Mouse (Mus musculus): ENCODE measurements around the gene Pcyt2. TPM values are rescaled to one million over a fixed set of nuclear protein-coding genes. Genes with fewer than 3 reads are reported as not detected.
A peak's percentile ranks its signal among the peaks of the same experiment; 100 is the strongest.

Gene Pcyt2
- polyA plus RNA-seq, 1 experiment from 2014 or later: 141 TPM

DNA sequence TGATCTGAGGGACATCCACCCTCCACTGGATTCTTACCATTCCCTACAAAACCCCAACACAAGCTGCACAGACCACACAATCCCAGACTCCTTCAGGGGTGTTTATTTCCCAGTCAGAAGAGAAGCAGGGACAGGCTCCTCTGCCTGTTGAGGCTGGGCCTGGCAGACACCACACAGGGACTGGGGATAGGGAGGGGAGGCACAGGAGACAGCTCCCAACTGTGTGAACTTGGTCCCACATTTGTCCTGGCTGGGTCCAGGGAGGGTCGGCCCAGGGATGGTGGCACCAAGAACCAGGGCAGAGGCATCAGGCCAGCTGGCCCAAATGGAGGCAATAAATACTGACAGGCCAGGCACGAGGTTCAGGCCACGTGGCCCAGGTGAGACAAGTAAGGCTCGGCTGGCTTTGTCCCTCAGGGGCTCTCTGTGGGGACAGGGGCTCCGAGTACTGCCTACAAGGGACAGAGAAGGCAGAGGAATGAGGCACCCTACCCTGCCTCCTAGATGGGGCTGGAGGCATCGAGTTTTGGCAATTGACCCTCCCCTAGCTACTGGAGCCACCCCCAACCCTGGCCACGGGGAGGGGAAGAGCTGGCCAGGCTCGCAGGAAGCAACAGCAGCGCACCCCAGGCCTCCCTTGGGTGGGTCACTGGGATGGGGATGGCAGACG is 39.6 kb downstream of the Pcyt2 start:
- peaks cover 30% of the 10 kb centered on the region for H3K36me3 ChIP-seq
- ATAC-seq (ENCODE audit: insufficient number of reproducible peaks, low FRiP score, low TSS enrichment, low read depth): no peak
- no peak overlapping the region for H3K27ac ChIP-seq (replicated peaks)
- H3K9me3 ChIP-seq (replicated peaks): no peaks in the 10 kb centered on the region
- no peak overlapping the region for H3K9ac ChIP-seq
- no peaks in the 10 kb centered on the region for H3K27me3 ChIP-seq
- WGBS: 79% methylated on average over 10 of the region's 10 CpGs
- H3K4me1 ChIP-seq: peaks cover 37% of the 10 kb centered on the region
- H3K4me3 ChIP-seq (replicated peaks): no peak overlapping the region
- no peak overlapping the region for H3K4me2 ChIP-seq (replicated peaks)

DNA sequence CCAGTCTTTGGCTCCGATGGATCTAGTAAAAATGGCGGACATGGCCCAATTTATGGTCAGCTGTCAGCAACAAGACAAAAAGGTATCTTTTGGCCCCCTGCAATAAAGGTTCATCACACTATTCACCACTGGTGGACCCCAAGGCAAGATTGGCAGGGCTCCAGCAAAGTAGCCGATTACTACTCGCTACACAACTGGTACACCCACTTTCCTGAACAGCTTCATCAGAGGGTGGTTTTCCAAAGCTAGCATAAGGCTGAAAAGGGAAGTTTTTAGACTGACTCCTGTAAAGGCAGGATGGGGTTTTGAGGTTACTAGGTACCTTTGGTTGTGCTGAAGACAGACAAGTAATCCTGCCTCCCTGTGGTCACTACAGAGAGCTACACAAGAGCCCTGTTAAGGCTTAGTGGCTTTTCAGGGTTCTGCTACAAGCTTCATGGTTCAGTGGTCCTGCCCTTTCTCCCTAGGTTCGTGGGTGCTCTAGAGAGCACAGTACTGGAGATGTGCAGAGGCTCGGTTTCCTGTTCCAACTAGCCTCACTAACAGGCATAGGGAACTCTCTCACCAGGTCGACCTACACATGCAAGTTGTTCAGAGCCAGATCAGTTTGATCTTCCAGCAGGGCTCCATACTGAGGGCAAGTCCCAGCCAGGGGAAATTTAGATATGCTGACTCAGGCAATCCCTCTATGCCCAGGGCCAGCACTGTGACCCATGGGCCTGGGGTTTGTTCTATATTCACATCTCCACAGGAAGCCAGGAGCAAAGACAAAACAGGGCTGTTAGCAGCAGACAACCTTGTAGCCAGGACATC is 40.3 kb downstream of the Pcyt2 start:
- Histone ChIP-seq H3K36me3 (peaks cover 30% of the 10 kb centered on the region), H3K27me3 (no peaks in the 10 kb centered on the region), H3K9me3 (replicated peaks) (no peaks in the 10 kb centered on the region), H3K9ac (no peak overlapping the region), H3K4me3 (replicated peaks) (no peak overlapping the region), H3K4me1 (peaks cover 37% of the 10 kb centered on the region), H3K27ac (replicated peaks) (no peak overlapping the region), H3K4me2 (replicated peaks) (no peak overlapping the region)
- no peak for ATAC-seq (ENCODE audit: insufficient number of reproducible peaks, low FRiP score, low TSS enrichment, low read depth)
- 83% methylated on average over 7 of the region's 7 CpGs for WGBS

DNA sequence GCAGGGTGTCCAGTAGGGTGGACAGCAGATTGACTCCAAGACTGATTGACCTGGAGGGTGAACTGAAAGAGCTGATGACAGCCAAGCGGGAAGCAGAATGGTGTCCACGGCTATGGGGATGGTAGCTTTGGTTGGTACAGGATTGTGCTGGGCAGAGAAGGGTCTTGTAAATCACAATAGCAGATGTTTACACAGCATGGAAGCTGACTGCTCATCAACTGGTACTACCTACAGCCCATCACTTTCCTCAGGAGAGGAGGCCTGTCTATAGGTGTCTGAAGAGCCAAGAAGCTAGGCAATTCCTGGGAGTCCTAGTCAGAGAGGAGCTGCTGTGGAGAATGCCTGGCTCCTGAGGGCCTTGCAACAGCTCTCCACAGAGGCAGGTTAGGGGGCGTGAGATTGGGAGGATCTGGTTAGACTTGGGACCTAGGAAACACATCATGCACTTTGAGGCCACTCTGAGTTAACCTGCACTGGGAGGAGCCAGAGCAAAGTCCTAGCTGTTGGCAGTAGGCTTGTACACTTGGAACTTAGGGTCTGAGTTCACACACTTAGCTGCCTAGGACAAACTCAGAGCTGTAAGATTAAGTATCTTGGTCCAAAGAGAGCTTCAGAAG is 41.3 kb downstream of the Pcyt2 start:
- 85% methylated on average over 3 of the region's 3 CpGs for WGBS
- H3K9me3 ChIP-seq (replicated peaks): no peaks in the 10 kb centered on the region
- peaks cover 30% of the 10 kb centered on the region for H3K36me3 ChIP-seq
- H3K27ac ChIP-seq (replicated peaks): 0 out of 2 replicates have a peak overlapping the region, but pooled peaks have one; percentile 14
- no peak overlapping the region for H3K4me3 ChIP-seq (replicated peaks)
- H3K4me1 ChIP-seq: peaks cover 35% of the 10 kb centered on the region
- no peaks in the 10 kb centered on the region for H3K27me3 ChIP-seq
- H3K4me2 ChIP-seq (replicated peaks): no peak overlapping the region
- ATAC-seq (ENCODE audit: insufficient number of reproducible peaks, low FRiP score, low TSS enrichment, low read depth): no peak
- no peak overlapping the region for H3K9ac ChIP-seq

DNA sequence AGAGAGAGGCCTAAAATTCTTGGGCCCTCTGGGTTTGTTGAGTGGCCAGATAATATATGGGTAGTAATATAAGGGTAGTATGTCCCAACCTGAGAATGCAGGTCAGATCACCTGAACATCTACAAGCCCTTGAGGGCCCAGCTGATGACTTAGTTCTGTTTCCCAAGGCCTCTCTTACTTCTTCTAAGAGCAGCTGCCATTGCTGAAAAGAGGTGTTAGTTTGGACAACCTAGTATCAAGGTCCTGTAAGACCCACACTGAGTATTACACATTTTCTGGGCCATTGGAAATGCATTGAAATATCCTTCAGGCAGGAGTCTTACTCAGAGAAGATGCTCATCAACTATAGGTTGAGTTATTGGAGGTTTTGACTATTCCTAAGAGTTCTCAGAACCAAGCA is 41.8 kb downstream of the Pcyt2 start:
- no peaks in the 10 kb centered on the region for H3K9me3 ChIP-seq (replicated peaks)
- H3K9ac ChIP-seq: no peak overlapping the region
- ATAC-seq (ENCODE audit: insufficient number of reproducible peaks, low FRiP score, low TSS enrichment, low read depth): no peak
- H3K4me1 ChIP-seq: peaks cover 40% of the 10 kb centered on the region
- H3K4me3 ChIP-seq (replicated peaks): no peak overlapping the region
- H3K4me2 ChIP-seq (replicated peaks): no peak overlapping the region
- no peaks in the 10 kb centered on the region for H3K27me3 ChIP-seq
- no peak overlapping the region for H3K27ac ChIP-seq (replicated peaks)
- peaks cover 35% of the 10 kb centered on the region for H3K36me3 ChIP-seq

DNA sequence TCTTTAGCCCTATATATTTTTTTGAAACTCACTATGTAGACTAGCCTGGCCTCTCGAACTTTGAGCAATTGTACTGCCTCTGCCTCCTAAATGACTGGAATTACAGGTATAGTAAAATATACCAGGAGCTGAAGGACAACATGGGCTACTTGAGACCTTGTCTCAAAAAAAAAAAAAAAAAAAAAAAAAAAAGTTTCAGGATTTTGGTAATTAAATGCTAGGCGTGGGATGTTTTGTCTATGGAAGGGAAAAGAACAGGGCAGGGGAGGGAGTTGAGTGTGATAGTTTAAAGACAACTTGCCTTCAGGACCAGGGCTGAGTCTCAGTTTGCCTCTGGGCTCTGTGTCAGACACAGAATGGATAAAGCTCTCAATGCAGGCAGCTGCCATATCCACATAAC is 42.7 kb downstream of the Pcyt2 start:
- peaks cover 40% of the 10 kb centered on the region for H3K4me1 ChIP-seq

DNA sequence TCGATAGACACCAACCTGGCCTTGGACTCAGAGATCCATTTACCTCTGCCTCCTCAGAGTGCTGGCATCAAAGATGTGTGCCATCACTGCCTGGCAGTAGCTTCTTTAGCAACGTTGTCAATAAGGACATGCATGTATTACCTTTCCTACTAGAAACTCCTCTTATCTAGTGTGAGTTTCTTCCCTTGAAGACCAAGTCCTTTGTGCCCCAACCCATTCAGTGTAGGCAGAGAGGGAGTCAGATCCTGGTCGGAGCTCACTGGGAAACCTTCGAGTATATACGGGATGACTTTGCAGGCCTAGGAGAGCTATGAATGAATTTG is 43.5 kb downstream of the Pcyt2 start:
- Histone ChIP-seq H3K27me3 (no peaks in the 10 kb centered on the region), H3K9me3 (replicated peaks) (no peaks in the 10 kb centered on the region), H3K27ac (replicated peaks) (peak overlapping the region; percentile 22; the same call in 1 of the 2 replicates), H3K4me2 (replicated peaks) (peak overlapping the region; percentile 68), H3K4me1 (peaks cover 32% of the 10 kb centered on the region), H3K36me3 (peaks cover 44% of the 10 kb centered on the region), H3K9ac (0 out of 2 replicates have a peak overlapping the region, but pooled peaks have one; percentile 2), H3K4me3 (replicated peaks) (peak overlapping the region; percentile 97)
- no peak for ATAC-seq (ENCODE audit: insufficient number of reproducible peaks, low FRiP score, low TSS enrichment, low read depth)
- WGBS: 35% methylated on average over 5 of the region's 5 CpGs

More for the DNA sequence above, 42.7 kb downstream of the Pcyt2 start:
- ATAC-seq (ENCODE audit: insufficient number of reproducible peaks, low FRiP score, low TSS enrichment, low read depth): no peak
- no peaks in the 10 kb centered on the region for H3K27me3 ChIP-seq
- no peaks in the 10 kb centered on the region for H3K9me3 ChIP-seq (replicated peaks)
- peaks cover 44% of the 10 kb centered on the region for H3K36me3 ChIP-seq
- no peak overlapping the region for H3K4me2 ChIP-seq (replicated peaks)
- H3K9ac ChIP-seq: 0 out of 2 replicates have a peak overlapping the region, but pooled peaks have one; percentile 2
- H3K27ac ChIP-seq (replicated peaks): 0 out of 2 replicates have a peak overlapping the region, but pooled peaks have one; percentile 22
- WGBS: 78% methylated on average over 2 of the region's 2 CpGs
- no peak overlapping the region for H3K4me3 ChIP-seq (replicated peaks)

DNA sequence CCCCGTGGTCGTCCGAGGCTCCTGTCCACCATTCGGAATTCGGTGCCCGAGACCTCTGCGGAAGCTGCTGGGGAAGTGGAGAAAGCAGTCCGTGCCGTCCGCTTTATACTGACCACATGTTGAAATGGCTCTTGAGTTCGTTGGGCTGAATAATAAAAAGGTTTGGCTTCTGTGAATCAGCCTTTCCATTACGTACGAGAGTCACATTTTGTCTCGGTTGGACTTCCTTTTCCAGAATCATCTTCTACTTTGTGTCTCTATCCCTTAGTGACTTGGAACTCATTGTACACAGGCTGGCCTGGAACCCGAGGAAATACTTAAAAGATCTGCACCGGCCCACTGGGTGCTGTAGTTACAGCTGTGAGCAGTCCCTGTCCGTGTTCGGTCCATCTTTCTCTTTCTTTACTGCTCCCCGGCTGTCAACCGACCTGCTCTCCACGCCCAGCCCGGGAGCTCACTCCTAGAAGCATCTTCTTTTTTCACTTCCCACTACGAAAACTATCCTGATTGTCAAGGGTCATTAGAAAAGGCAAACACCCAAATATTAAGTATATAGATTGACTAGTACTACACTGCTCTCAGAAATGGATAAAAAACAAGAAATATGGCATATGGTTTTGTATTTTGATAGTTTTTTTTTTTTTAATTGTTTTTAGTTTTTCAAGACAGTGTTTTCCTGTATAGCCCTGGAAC is 44.0 kb downstream of the Pcyt2 start:
- Histone ChIP-seq H3K27ac (replicated peaks) (peak overlapping the region; percentile 98), H3K27me3 (no peaks in the 10 kb centered on the region), H3K4me2 (replicated peaks) (peak overlapping the region; percentile 68), H3K36me3 (peaks cover 43% of the 10 kb centered on the region), H3K9me3 (replicated peaks) (no peaks in the 10 kb centered on the region), H3K4me1 (peaks cover 27% of the 10 kb centered on the region), H3K9ac (peak overlapping the region; percentile 90), H3K4me3 (replicated peaks) (peak overlapping the region; percentile 97)
- WGBS: under 1% methylated on average over 23 of the region's 23 CpGs
- ATAC-seq (ENCODE audit: insufficient number of reproducible peaks, low FRiP score, low TSS enrichment, low read depth): no peak

DNA sequence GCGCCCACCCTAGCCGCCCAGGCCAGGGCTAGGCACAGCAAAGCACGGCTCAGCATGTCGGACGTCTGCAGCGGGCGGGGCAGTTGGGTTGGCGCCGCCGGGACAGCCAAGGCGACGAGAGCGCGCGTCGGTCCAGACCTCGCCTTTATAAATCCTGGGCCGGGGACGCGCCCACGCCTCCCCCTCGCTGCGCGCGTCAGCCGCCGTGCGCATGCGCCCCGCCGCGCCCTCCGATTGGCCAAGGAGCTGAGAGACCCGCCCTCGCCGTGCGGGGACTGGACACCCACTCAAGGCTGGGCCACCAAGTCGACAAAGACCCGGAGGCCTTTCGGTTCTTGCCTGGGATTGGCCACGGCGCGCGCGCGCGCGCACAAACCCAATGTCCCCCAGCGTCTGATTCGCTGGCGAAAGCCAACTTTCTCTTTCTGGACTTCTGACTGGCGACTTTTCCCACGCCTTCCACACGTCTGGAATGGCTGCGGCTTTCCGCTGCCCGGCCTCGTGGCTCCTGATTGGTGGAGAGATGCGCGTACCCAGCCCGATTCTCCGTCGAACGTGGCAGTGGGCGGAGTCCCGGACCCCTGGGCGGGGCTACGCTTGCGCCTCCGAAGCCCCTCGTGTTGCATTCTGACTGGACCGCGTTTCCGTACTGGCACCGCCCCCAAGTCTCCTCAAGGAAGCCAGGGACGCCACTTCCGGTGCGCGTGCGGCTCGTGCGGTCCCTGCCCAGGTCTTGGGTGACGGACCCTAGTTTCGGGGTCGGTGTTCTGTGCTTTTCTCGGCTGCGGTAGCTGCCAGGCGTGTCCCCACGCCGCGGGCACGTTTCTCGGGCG is 44.8 kb downstream of the Pcyt2 start, which contains the start of gene P4hb:
TSS of gene P4hb (minus strand) at position 502 of the 833 bp plus-strand sequence.
- Histone ChIP-seq H3K27me3 (no peaks in the 10 kb centered on the region), H3K4me1 (peaks cover 25% of the 10 kb centered on the region), H3K36me3 (peaks cover 43% of the 10 kb centered on the region), H3K4me2 (replicated peaks) (peak within 1 kb of the TSS; percentile 75), H3K9ac (peak within 1 kb of the TSS; percentile 94), H3K9me3 (replicated peaks) (no peaks in the 10 kb centered on the region), H3K27ac (replicated peaks) (peak within 1 kb of the TSS; percentile 98), H3K4me3 (replicated peaks) (peak within 1 kb of the TSS; percentile 97)
- WGBS: under 1% methylated on average over 94 of the region's 94 CpGs
- peak; percentile 96 for ATAC-seq (ENCODE audit: insufficient number of reproducible peaks, low FRiP score, low TSS enrichment, low read depth)

DNA sequence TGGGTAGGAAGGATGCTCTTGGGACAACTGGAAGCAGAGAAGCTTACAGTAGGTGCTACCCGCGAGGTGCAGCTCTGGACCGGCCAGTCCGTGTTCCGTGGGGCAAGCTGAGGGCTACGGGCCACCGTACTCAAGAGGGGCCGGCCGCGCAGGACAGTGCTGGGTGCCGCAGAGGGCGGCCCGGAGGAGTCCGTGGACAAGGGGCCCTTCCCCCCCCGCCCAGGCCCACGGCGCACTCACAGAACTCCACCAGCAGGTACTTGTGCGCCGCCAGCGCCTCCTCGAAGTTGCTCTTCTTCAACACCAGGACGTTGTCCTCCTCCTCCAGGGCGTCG is 45.4 kb downstream of the Pcyt2 start:
- H3K9me3 ChIP-seq (replicated peaks): no peaks in the 10 kb centered on the region
- under 1% methylated on average over 22 of the region's 24 CpGs for WGBS
- peak overlapping the region; percentile 97 for H3K4me3 ChIP-seq (replicated peaks)

DNA sequence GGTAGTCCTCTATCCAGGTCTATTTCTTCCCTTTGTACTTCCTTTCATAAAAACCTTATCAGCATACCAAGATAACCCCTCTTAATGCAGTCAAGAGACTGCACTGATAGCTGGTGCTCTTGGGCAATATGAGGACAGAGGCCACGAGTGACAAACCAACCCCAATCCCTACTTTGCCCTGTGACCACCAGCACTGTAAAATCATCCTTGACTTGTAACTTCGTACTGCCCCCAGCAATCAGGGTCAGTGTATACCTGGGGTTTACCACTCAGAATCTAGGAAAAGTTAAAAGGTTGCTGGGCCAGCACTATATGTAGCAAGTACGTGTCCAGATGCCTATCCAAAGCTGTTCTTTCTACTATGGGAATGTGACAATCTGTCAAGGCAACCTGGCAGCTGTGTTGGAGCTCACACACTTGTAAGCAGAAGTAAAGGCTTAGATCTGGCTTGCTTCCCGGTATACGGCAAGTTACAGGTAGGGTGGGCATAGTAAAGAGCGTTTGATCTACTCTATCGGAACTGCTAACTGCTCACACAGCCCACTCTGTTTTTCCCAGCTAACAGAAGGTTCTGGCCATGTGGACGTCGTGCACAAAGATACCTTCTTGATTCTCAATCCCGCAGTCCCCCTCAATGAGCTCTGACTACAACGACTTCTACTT is 45.9 kb downstream of the Pcyt2 start:
- Histone ChIP-seq H3K4me3 (replicated peaks) (peak overlapping the region; percentile 97), H3K27me3 (no peaks in the 10 kb centered on the region), H3K4me1 (peaks cover 25% of the 10 kb centered on the region), H3K36me3 (peaks cover 43% of the 10 kb centered on the region), H3K4me2 (replicated peaks) (peak overlapping the region; percentile 75), H3K9me3 (replicated peaks) (no peaks in the 10 kb centered on the region), H3K27ac (replicated peaks) (peak overlapping the region; percentile 98), H3K9ac (peak overlapping the region; percentile 94)
- no peak for ATAC-seq (ENCODE audit: insufficient number of reproducible peaks, low FRiP score, low TSS enrichment, low read depth)
- WGBS: 8% methylated on average over 11 of the region's 11 CpGs

More for the DNA sequence above, 45.4 kb downstream of the Pcyt2 start:
- Histone ChIP-seq H3K27me3 (no peaks in the 10 kb centered on the region), H3K4me2 (replicated peaks) (peak overlapping the region; percentile 75), H3K36me3 (peaks cover 43% of the 10 kb centered on the region), H3K27ac (replicated peaks) (peak overlapping the region; percentile 98), H3K4me1 (peaks cover 25% of the 10 kb centered on the region), H3K9ac (peak overlapping the region; percentile 94)
- peak; percentile 15 for ATAC-seq (ENCODE audit: insufficient number of reproducible peaks, low FRiP score, low TSS enrichment, low read depth)

Data from embryonic facial prominence, embryonic 15.5 days (tissue).